Mouse (Mus musculus) limb, embryonic 10.5 days (tissue): ENCODE results near the gene Tmem82. TPM values are rescaled to one million over a fixed set of nuclear protein-coding genes. Genes with fewer than 3 reads are reported as not detected.
A peak's percentile ranks its signal among the peaks of the same experiment; 100 is the strongest.
"Not testable (repeated sequence)": the region's sequence is repeated elsewhere in the genome, so short reads cannot be mapped to it uniquely, and the experiment has no call there.

Experiments used
- DNase-seq: peaks from one replicate; pipeline ENCODE4 v3.0.0-alpha.2; 2017; ENCODE audit warnings: low spot score
- H3K27ac ChIP-seq: fragments of 300-500 bp; sonication (generic); 2 replicates; pipeline ENCODE4 v1.5.1; 2016; ENCODE audit warnings: mild to moderate bottlenecking
- H3K27me3 ChIP-seq: fragments of 300-500 bp; sonication (generic); 2 replicates; pipeline ENCODE4 v1.6.1; 2016; ENCODE audit warnings: low read depth, mild to moderate bottlenecking; ENCODE audit not compliant: poor library complexity, severe bottlenecking
- H3K36me3 ChIP-seq: fragments of 300-500 bp; sonication (generic); 2 replicates; pipeline ENCODE4 v1.6.1; 2016; ENCODE audit warnings: mild to moderate bottlenecking, moderate library complexity
- H3K4me1 ChIP-seq: fragments of 300-500 bp; sonication (generic); 2 replicates; pipeline ENCODE4 v1.6.1; 2016
- H3K4me3 ChIP-seq: fragments of 300-500 bp; sonication (generic); 2 replicates; pipeline ENCODE4 v1.5.1; 2016; ENCODE audit warnings: mild to moderate bottlenecking, moderate library complexity
- H3K9me3 ChIP-seq: fragments of 300-500 bp; sonication (generic); replicated peaks from 2 replicates; pipeline ENCODE4 v1.6.1; 2016; ENCODE audit warnings: mild to moderate bottlenecking
- WGBS: fragments of 180-500 bp; shearing (Covaris S2); methylation state at CpG from one replicate; pipeline ENCODE4 v1.1.7; 2016; 5-methylcytosine and 5-hydroxymethylcytosine counted together
- polyA plus RNA-seq: library from polyadenylated mRNA; unstranded; fragments of >200 nt; fragmentation: Nextera tagmentation; extraction: Ambion mirVana; gene quantifications from 2 replicates; pipeline ENCODE4 v1.2.1, GENCODE M21; 2016

Tmem82 gene
- polyA plus RNA-seq, 1 experiment from 2014 or later: 1.1 TPM

- Histone ChIP-seq H3K36me3 (peaks cover 57% of the 10 kb centered on the region), H3K4me1 (peaks cover 4% of the 10 kb centered on the region), H3K27me3 (no peaks in the 10 kb centered on the region), H3K9me3 (no peaks in the 10 kb centered on the region), H3K4me3 (no peak overlapping the region), H3K27ac (no peak overlapping the region)
- 98% methylated on average over 7 of the region's 7 CpGs for WGBS
- DNase-seq: no peak
Observed at GRCm38 (mm10) chr4:141576877-141577276, 41.6 kb downstream of the Tmem82 start.

GRCm38 (mm10) chr4:141576404-141576803, 42.0 kb downstream of the Tmem82 start:
- H3K36me3 ChIP-seq: peaks cover 54% of the 10 kb centered on the region
- H3K9me3 ChIP-seq: no peaks in the 10 kb centered on the region
- no peak overlapping the region for H3K4me3 ChIP-seq
- no peak overlapping the region for H3K27ac ChIP-seq
- no peak for DNase-seq
- no peaks in the 10 kb centered on the region for H3K27me3 ChIP-seq
- H3K4me1 ChIP-seq: peaks cover 5% of the 10 kb centered on the region
- WGBS: 83% methylated on average over 11 of the region's 11 CpGs

- DNase-seq: peak; percentile 94
- Histone ChIP-seq H3K4me1 (peaks cover 9% of the 10 kb centered on the region), H3K27ac (no peak overlapping the region), H3K9me3 (no peaks in the 10 kb centered on the region), H3K36me3 (peaks cover 40% of the 10 kb centered on the region), H3K4me3 (no peak overlapping the region), H3K27me3 (no peaks in the 10 kb centered on the region)
- 47% methylated on average over 27 of the region's 27 CpGs for WGBS
Observed at GRCm38 (mm10) chr4:141574789-141575702, 43.4 kb downstream of the Tmem82 start.

- no peak overlapping the region for H3K4me3 ChIP-seq
- H3K9me3 ChIP-seq: no peaks in the 10 kb centered on the region
- peaks cover 24% of the 10 kb centered on the region for H3K36me3 ChIP-seq
- H3K27me3 ChIP-seq: no peaks in the 10 kb centered on the region
- peaks cover 9% of the 10 kb centered on the region for H3K4me1 ChIP-seq
- 74% methylated on average over 6 of the region's 6 CpGs for WGBS
- DNase-seq: no peak
- no peak overlapping the region for H3K27ac ChIP-seq
Observed at GRCm38 (mm10) chr4:141573359-141573966, 45.0 kb downstream of the Tmem82 start.

- H3K4me1 ChIP-seq: peaks cover 9% of the 10 kb centered on the region
- no peak overlapping the region for H3K4me3 ChIP-seq
- peaks cover 18% of the 10 kb centered on the region for H3K36me3 ChIP-seq
- no peak overlapping the region for H3K27ac ChIP-seq
- no peak for DNase-seq
- no peaks in the 10 kb centered on the region for H3K27me3 ChIP-seq
- no peaks in the 10 kb centered on the region for H3K9me3 ChIP-seq
- 85% methylated on average over 7 of the region's 7 CpGs for WGBS
Observed at GRCm38 (mm10) chr4:141572668-141573358, 45.6 kb downstream of the Tmem82 start.

- H3K27me3 ChIP-seq: no peaks in the 10 kb centered on the region
- H3K4me3 ChIP-seq: no peak overlapping the region
- H3K27ac ChIP-seq: no peak overlapping the region
- 67% methylated on average over 10 of the region's 10 CpGs for WGBS
- peaks cover 9% of the 10 kb centered on the region for H3K4me1 ChIP-seq
- no peaks in the 10 kb centered on the region for H3K9me3 ChIP-seq
- no peak for DNase-seq
- peaks cover 9% of the 10 kb centered on the region for H3K36me3 ChIP-seq
Observed at GRCm38 (mm10) chr4:141571934-141572333, 46.5 kb downstream of the Tmem82 start.

GRCm38 (mm10) chr4:141571337-141571739, 47.1 kb downstream of the Tmem82 start:
- 39% methylated on average over 6 of the region's 6 CpGs for WGBS

GRCm38 (mm10) chr4:141570821-141571220, 47.6 kb downstream of the Tmem82 start:
- WGBS: 82% methylated on average over 1 of the region's 1 CpGs
- DNase-seq: no peak

More at GRCm38 (mm10) chr4:141571337-141571739, 47.1 kb downstream of the Tmem82 start:
- no peak for DNase-seq
- Histone ChIP-seq H3K4me1 (peaks cover 9% of the 10 kb centered on the region), H3K27ac (no peak overlapping the region), H3K9me3 (no peaks in the 10 kb centered on the region), H3K36me3 (peaks cover 3% of the 10 kb centered on the region), H3K27me3 (no peaks in the 10 kb centered on the region), H3K4me3 (no peak overlapping the region)

GRCm38 (mm10) chr4:141570004-141570403, 48.4 kb downstream of the Tmem82 start:
- no peak for DNase-seq
- no peaks in the 10 kb centered on the region for H3K27me3 ChIP-seq
- H3K9me3 ChIP-seq: no peaks in the 10 kb centered on the region
- H3K4me3 ChIP-seq: no peak overlapping the region
- 69% methylated on average over 6 of the region's 6 CpGs for WGBS
- H3K36me3 ChIP-seq: no peaks in the 10 kb centered on the region
- no peak overlapping the region for H3K27ac ChIP-seq
- H3K4me1 ChIP-seq: peaks cover 7% of the 10 kb centered on the region

More at GRCm38 (mm10) chr4:141570821-141571220, 47.6 kb downstream of the Tmem82 start:
- Histone ChIP-seq H3K4me3 (no peak overlapping the region), H3K27ac (no peak overlapping the region), H3K36me3 (no peaks in the 10 kb centered on the region), H3K4me1 (peaks cover 9% of the 10 kb centered on the region), H3K9me3 (no peaks in the 10 kb centered on the region), H3K27me3 (no peaks in the 10 kb centered on the region)

GRCm38 (mm10) chr4:141568966-141569365, 49.5 kb downstream of the Tmem82 start:
- no peaks in the 10 kb centered on the region for H3K36me3 ChIP-seq
- WGBS: 85% methylated on average over 5 of the region's 5 CpGs

GRCm38 (mm10) chr4:141567174-141567573, 51.3 kb downstream of the Tmem82 start:
- WGBS: 88% methylated on average over 7 of the region's 7 CpGs
- not testable (repeated sequence) for H3K9me3 ChIP-seq, H3K4me3 ChIP-seq, H3K36me3 ChIP-seq, H3K27ac ChIP-seq, H3K27me3 ChIP-seq, H3K4me1 ChIP-seq, DNase-seq

More at GRCm38 (mm10) chr4:141568966-141569365, 49.5 kb downstream of the Tmem82 start:
- no peak for DNase-seq
- Histone ChIP-seq H3K9me3 (no peaks in the 10 kb centered on the region), H3K4me1 (peaks cover 5% of the 10 kb centered on the region), H3K27me3 (no peaks in the 10 kb centered on the region), H3K4me3 (no peak overlapping the region), H3K27ac (no peak overlapping the region)

GRCm38 (mm10) chr4:141566187-141566586, 52.2 kb downstream of the Tmem82 start:
- Histone ChIP-seq H3K4me3 (no peak overlapping the region), H3K27ac (no peak overlapping the region), H3K27me3 (no peaks in the 10 kb centered on the region), H3K9me3 (no peaks in the 10 kb centered on the region), H3K36me3 (no peaks in the 10 kb centered on the region), H3K4me1 (peaks cover 2% of the 10 kb centered on the region)
- 90% methylated on average over 6 of the region's 6 CpGs for WGBS
- DNase-seq: no peak

GRCm38 (mm10) chr4:141565325-141565724, 53.1 kb downstream of the Tmem82 start:
- Histone ChIP-seq H3K9me3 (no peaks in the 10 kb centered on the region), H3K27me3 (no peaks in the 10 kb centered on the region), H3K4me1 (no peaks in the 10 kb centered on the region; the same call in 1 of the 2 replicates), H3K36me3 (no peaks in the 10 kb centered on the region), H3K27ac (no peak overlapping the region), H3K4me3 (no peak overlapping the region)
- DNase-seq: no peak
- WGBS: 78% methylated on average over 7 of the region's 7 CpGs
